Mouse (Mus musculus): ENCODE data around the gene Ephx1.
"Not testable (repeated sequence)": the region's sequence is repeated elsewhere in the genome, so short reads cannot be mapped to it uniquely, and the experiment has no call there.

Gene Ephx1

DNA sequence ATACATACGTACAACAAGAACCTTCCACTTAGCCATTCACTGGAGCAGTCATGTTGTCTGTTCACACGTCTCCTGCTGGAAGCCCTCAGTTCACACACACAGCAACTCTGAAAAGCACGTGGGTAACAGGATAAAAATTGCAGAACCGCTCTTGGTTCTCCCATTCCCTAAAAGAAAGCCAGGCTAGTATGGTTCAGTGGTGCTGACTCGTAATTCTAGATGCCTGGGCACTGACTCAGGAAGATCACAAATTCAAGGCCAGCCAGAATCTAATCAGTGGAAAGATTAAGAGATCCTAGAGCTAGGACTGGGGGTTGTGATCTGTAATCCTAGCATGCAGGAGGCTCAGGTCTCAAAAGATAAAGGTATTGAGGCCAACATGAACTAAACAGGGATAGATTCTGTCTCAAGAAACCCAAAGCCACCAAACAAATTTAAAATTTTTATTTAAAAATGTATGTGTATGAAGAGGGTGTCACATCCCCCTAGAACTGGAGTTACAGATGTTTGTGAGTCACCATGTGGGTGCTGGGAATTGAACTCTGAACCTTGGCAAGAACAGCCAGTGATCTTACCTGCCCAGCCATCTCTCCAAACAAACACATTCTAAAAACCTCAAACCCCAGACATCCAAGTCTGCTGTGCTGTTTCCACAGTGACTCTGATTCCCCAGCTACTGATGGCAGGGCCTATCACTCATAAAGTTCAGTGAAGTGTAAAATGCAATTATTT lies at the start of gene Ephx1:
Gene Ephx1, minus strand, starts transcription at position 149 of the 732 bp plus-strand sequence.
- DNase-seq (ENCODE audit: low spot score): no peak

DNA sequence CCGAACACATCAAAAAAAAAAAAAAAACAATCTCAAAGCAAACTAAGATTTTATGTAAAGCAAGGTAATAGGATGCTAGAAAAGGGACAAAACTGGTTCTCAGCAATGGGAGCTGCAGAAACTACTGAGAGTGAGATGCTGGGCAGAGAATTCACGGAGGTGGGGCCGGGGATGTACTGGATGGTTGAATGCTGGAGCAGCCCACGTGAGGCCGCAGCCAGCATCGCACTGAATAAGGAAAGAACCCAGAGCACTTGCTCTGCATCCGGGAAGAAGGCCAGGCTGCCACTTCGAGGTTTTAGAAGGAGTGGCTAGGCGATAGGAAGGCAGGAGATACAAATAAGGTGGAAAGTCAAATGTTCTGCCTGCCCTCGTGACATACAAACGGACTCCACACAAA lies 49.0 kb upstream of the Ephx1 start:
- DNase-seq (ENCODE audit: low spot score): no peak

DNA sequence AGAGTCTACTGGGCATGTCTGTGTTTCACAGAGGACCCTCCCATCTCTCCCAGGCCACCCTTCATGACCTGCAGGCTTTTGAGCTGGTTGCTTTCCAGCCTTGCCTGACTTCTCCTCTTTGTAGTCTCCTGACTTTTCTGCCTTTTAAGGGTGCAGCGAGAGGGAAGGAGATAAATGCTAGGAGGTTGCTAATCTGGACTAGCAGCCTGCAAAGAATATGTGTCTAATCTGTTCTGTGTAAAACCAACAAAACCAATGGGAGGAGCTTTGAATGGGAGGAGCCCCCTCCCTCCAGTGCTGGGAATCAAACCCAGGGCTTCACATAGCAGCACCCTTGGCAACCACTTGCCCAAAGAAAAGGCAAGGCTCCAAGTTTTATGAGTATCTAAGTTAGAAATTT lies 47.6 kb upstream of the Ephx1 start:
- no peak for DNase-seq (ENCODE audit: low spot score)

GRCm38 (mm10) chr1:181064648-181065047 lies 43.9 kb upstream of the Ephx1 start:
- DNase-seq (ENCODE audit: low spot score): no peak

- DNase-seq (ENCODE audit: low spot score): no peak
Measured at GRCm38 (mm10) chr1:181063991-181064390, 43.3 kb upstream of the Ephx1 start.

- DNase-seq (ENCODE audit: low spot score): no peak
Measured at GRCm38 (mm10) chr1:181061784-181062485, 41.2 kb upstream of the Ephx1 start.

DNA sequence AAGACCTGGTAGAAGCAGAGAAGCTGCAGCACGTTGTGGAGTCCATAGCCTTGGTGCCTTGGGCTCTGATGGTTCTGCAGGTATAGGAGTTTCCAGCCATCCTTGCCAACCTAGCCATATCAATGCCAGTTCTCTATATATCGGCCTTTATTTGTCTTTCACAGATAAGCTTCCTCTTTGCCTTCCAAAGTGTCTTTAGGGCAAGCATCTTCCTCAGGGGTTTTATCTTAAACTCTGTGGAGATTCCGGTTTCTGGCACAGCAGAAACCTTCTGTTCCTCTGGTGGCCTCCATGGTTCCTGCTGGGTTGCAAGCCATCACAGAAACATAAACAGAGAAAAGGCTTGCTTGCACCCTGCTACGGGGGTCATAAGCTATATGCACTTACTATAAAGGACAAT lies 32.2 kb upstream of the Ephx1 start:
- no peak for DNase-seq (ENCODE audit: low spot score)

DNA sequence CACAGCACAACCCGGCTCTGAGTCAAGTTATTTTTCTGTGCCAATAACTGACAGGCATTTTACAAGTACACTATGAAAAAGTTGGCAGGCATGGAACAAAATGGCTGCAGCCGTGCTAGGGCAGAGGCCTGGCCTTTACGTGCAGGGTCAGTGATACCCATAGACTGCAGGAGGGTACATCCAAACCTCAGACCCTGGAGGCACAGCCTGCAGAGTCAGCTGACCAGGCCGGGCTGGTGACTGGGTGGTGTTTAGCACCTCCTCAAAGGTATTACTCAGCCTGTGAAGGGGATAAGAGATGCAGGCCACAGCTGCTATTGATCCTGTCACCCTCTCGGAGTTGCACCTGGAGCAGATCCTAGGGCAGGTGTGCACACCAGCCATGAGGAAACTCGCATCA lies 30.2 kb upstream of the Ephx1 start, which contains the start of gene 9130409I23Rik:
Gene 9130409I23Rik, plus strand, starts transcription at position 301 of the 400 bp plus-strand sequence.
- no peak for DNase-seq (ENCODE audit: low spot score)

GRCm38 (mm10) chr1:181049328-181049842 lies 28.7 kb upstream of the Ephx1 start:
- DNase-seq (ENCODE audit: low spot score): no peak

DNA sequence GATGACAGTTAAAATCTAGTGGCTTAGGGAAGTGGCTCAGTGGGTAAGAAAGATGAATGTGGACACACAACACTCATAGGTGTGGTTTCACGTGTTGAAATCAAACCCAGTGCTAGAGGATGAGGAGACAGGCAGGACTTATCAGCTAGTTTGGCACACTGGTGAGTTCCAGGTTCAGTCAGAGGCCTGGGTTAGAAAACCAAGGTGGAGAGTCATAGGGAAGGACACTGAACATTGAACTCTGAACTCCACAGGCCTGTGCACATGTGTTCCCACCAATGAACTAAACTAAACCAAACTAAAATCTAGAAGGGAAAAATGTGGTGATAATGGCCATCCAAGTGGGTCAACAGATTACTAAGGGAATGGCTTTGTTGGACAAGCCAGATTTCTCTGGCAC lies 26.8 kb upstream of the Ephx1 start:
- DNase-seq (ENCODE audit: low spot score): no peak

- DNase-seq (ENCODE audit: low spot score): peak; percentile 29
Measured at GRCm38 (mm10) chr1:181039652-181040051, 18.9 kb upstream of the Ephx1 start.

DNA sequence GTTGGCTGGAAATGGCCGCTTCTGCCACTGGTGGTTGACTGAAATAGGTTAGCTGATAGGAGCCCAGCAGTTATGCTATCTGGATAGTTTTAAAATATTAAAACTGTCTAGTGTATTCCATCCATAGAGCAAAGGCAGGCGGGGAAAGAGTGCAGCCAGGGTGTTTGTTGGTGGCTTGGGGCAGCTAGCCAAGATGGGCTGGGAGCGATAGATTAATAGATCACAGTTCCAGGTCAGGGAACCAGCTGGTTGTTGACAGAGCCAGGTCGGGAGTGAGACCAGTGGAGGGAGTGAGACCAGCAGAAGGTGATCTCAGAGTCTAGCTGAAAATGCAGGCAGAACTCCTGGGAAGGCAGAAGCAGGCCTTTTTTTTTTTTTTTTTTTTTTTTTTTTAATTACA lies 16.9 kb upstream of the Ephx1 start:
- no peak for DNase-seq (ENCODE audit: low spot score)

DNA sequence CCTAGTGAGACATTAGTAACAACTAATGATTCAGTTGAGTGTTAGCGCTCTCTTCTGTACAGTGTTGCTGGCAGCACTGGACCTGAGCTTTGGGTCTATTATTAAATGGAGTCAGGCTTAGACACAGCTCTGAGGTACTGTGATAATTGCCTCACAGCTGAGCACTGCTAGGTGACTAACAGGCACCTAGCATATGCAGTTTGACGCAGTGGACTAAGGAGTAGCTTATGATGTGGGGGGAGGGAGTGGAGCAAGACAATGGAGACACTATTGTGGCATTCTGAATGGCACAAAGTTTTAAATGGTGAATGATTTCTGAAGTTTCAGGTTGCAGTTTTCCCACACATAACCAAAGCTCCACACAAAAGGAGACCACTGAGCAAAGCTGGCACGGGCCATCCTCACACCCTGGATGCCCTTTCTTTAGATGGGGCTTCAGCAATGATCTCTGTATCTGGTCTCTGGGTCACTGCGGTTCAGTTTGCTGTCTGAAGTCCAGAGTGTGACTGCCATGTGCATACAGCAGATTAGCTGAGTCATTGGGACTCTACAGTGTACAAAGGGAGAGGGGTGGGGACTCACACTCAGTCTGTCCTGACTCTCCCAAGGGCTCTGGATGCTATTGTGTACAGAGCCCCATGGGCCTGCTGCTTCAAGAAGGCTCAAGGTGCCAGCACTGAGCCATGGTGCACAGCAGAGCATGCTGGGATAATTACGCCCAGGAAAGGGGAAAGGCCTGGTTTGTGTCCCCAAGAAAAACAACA lies 14.5 kb upstream of the Ephx1 start:
- not testable (repeated sequence) for DNase-seq (ENCODE audit: low spot score)

- peak; percentile 85 for DNase-seq (ENCODE audit: low spot score)
Measured at GRCm38 (mm10) chr1:181022265-181022664, 1.6 kb upstream of the Ephx1 start.

- no peak for DNase-seq (ENCODE audit: low spot score)
Measured at GRCm38 (mm10) chr1:181021488-181021865, 773 bp upstream of the Ephx1 start.

DNA sequence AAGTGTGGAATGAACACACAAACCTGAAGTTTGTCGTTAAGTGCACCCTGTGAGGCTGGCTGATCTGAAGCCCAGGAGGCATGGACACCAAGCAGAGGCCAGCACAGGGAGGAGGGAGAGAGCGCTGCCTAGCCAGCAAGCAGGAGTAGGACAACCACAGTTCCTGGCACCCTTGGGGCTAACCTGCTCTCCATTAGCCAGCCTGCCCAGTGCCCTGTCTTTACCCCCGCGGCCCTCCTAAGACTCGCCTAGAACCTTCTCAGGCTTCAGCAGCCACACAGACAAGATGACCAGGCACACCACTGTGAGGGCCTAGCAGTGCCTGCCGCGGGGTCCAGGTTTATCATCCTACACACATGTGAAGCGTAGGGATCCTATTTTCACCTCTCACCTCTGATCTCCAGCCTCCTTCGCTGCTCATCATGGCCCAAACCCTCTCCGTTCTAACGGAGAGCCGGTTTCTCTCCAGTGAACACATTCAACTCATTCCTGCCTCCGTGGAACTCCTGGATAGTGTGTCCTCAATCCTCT lies 2.7 kb downstream of the Ephx1 start:
- DNase-seq (ENCODE audit: low spot score): no peak

DNA sequence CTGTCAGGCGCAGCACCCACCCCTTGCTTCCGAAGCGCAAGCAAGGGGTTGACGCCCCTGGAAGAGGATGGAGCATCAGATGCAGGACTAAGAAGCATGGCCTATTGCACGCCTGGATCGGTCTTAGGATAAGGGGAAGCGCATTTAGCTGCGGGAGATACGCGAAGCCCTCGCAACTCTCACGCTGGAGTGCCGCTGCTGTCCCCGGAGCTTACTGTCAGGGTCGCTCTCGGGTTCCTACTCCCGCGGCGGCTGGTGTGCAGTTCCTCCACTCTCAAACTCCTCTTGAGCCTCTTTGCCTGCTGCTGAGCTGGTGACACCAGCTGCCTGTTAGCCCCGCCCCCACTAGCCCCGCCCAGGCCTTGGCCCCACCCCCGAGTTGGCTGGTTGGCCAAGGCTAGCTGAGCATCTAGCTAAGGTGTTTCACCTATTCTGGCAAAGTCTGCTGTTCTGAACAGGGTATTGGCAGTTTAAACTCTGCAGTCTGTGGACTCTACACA lies 3.4 kb downstream of the Ephx1 start:
- peak; percentile 86 for DNase-seq (ENCODE audit: low spot score)

DNA sequence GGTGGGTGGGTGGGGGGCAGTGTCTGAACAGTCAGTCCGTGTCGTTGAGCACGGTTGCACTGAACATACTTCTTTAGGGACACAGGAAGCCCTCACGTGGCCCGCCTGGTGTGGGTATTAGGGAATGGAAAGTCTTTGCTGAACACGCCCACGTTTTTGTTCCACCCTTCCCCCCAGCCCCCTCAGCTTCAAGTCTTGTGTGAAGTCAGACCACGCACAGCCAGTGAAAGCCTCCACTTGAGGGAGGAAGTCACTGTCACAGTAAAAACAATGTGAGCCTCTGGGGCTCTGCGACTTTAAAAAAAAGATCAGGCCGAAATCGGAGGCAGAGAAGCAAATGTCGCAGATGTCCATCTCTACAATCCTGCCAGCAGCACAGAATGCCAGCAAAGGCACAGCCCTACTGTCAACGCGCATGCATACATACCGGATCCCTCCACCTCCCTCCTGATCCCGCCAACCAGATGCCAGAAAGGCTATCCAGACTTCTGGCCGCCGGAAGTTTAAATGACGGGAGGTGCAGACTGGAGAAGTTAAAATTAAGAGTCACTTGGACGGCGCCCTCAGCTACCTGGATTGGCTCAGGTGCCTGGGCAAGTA lies 4.1 kb downstream of the Ephx1 start:
- DNase-seq (ENCODE audit: low spot score): peak; percentile 73

- DNase-seq (ENCODE audit: low spot score): no peak
Measured at GRCm38 (mm10) chr1:181016045-181016444, 4.7 kb downstream of the Ephx1 start.

GRCm38 (mm10) chr1:181015558-181015957 lies 5.1 kb downstream of the Ephx1 start:
- DNase-seq (ENCODE audit: low spot score): no peak

- DNase-seq (ENCODE audit: low spot score): no peak
Measured at GRCm38 (mm10) chr1:181014731-181015500, 5.8 kb downstream of the Ephx1 start.
